Mouse (Mus musculus) midbrain, embryonic 14.5 days (tissue): ENCODE measurements around the gene Mad2l2. TPM values are rescaled to one million over a fixed set of nuclear protein-coding genes. Genes with fewer than 3 reads are reported as not detected.
"Not testable (repeated sequence)": the region's sequence is repeated elsewhere in the genome, so short reads cannot be mapped to it uniquely, and the experiment has no call there.

Experiments used
- ATAC-seq: fragments of 200-750 bp; cut with Nextera tagmentation; 2 replicates; pipeline ENCODE4 v1.8.0; 2017; ENCODE audit warnings: moderate number of reproducible peaks, moderate library complexity; ENCODE audit not compliant: low FRiP score, low TSS enrichment
- DNase-seq: peaks from one replicate; pipeline ENCODE4 v3.0.0-alpha.2; 2015
- H3K27ac ChIP-seq: fragments of 300-500 bp; sonication (generic); replicated peaks from 2 replicates; pipeline ENCODE4 v1.5.1; 2014; ENCODE audit warnings: mild to moderate bottlenecking, low read depth, low read length, moderate library complexity
- H3K27me3 ChIP-seq: fragments of 300-500 bp; sonication (generic); 2 replicates; pipeline ENCODE4 v1.6.1; 2014; ENCODE audit warnings: low read length, control low read depth, mixed read lengths; ENCODE audit not compliant: control insufficient read depth, insufficient read depth
- H3K36me3 ChIP-seq: fragments of 300-500 bp; sonication (generic); 2 replicates; pipeline ENCODE4 v1.6.1; 2014; ENCODE audit warnings: low read length, control low read depth; ENCODE audit not compliant: control insufficient read depth, insufficient read depth
- H3K4me1 ChIP-seq: fragments of 300-500 bp; sonication (generic); 2 replicates; pipeline ENCODE4 v1.6.1; 2014; ENCODE audit warnings: mild to moderate bottlenecking, antibody characterized with exemption, low read length, control low read depth; ENCODE audit not compliant: control insufficient read depth, insufficient read depth
- H3K4me2 ChIP-seq: fragments of 300-500 bp; sonication (generic); 2 replicates; pipeline ENCODE4 v1.6.1; 2014; ENCODE audit warnings: mild to moderate bottlenecking, low read length, moderate library complexity
- H3K4me3 ChIP-seq: fragments of 300-500 bp; sonication (generic); replicated peaks from 2 replicates; pipeline ENCODE4 v1.5.1; 2014; ENCODE audit warnings: low read depth, low read length
- H3K9ac ChIP-seq: fragments of 300-500 bp; sonication (generic); replicated peaks from 2 replicates; pipeline ENCODE4 v1.6.1; 2014; ENCODE audit warnings: mild to moderate bottlenecking, low read length, moderate library complexity
- H3K9me3 ChIP-seq: fragments of 300-500 bp; sonication (generic); 2 replicates; pipeline ENCODE4 v1.6.1; 2016; ENCODE audit warnings: low read length, control low read depth, mixed read lengths; ENCODE audit not compliant: control insufficient read depth
- WGBS: fragments of 180-500 bp; shearing (Covaris S2); extraction: QIAGEN DNeasy Blood & Tissue Kit; methylation state at CpG from one replicate; pipeline ENCODE4 v1.1.7; 2014; 5-methylcytosine and 5-hydroxymethylcytosine counted together
- microRNA-seq: library from miRNA; unstranded; fragments of <30 nt; microRNA quantifications from one replicate; pipeline ENCODE4, GENCODE M21; 2016
- polyA plus RNA-seq: library from polyadenylated mRNA; unstranded; fragments of >200 nt; fragmentation: Nextera tagmentation; extraction: Ambion mirVana; gene quantifications from 2 replicates; pipeline ENCODE4 v1.2.1, GENCODE M21; 2014

Gene Mad2l2
- polyA plus RNA-seq, 1 experiment from 2014 or later: 122 TPM

DNA sequence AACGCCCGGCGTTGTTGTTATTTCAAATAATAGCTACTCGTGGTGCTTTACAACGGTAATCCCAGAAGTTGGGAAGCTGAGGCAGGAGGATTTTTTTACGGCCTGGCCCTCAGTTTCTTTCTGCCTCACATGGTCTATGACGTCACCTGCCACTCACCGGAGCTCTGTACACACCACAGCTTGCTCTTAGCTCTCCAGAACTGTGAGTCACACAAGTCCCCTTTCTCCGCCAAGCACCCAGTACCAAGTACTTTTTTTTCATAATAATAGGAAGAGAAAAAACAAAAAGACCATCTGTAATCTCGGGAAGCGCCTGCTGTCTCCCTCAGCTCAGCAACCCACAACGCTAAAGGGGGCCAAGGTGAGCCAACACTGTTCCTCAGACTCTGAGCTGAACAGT is 51.3 kb downstream of the Mad2l2 start:
- ATAC-seq: no peak

DNA sequence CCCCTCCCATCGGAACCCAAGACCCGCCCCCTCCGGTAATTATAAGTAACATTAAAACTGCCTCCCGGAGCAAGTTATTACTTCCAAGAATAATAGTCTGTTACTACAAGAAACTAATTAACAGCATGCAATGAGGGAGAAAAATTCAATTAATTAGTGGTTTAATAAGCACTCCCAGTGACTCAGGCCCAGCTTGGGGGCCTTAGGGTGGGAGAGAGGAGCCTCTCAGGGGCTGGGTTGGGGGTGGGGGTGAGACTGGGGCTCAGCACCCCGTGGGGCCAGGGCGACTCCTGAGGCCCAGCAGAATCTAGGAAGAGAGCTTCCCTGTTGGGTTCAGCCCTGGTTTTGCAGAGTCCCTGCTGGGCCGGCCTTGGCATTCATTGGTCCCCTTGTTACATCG is 52.2 kb downstream of the Mad2l2 start:
- DNase-seq (no peak), ATAC-seq (peak; percentile 55; the same call in 1 of the 2 replicates)
- WGBS: 40% methylated on average over 8 of the region's 8 CpGs
- 0 out of 2 replicates have a peak, but pooled peaks cover 5% of the 10 kb centered on the region for H3K27me3 ChIP-seq
- H3K9ac ChIP-seq: no peak overlapping the region
- H3K4me3 ChIP-seq: no peak overlapping the region
- H3K36me3 ChIP-seq: no peaks in the 10 kb centered on the region
- H3K4me2 ChIP-seq: no peak overlapping the region
- peaks cover 3% of the 10 kb centered on the region; the same call in 1 of the 2 replicates for H3K4me1 ChIP-seq
- no peaks in the 10 kb centered on the region for H3K9me3 ChIP-seq
- no peak overlapping the region for H3K27ac ChIP-seq

More for the DNA sequence above, 51.3 kb downstream of the Mad2l2 start:
- Histone ChIP-seq H3K9ac (no peak overlapping the region), H3K36me3 (no peaks in the 10 kb centered on the region), H3K9me3 (no peaks in the 10 kb centered on the region), H3K4me1 (peaks cover 3% of the 10 kb centered on the region; the same call in 1 of the 2 replicates), H3K27ac (no peak overlapping the region), H3K4me3 (no peak overlapping the region), H3K27me3 (0 out of 2 replicates have a peak, but pooled peaks cover 5% of the 10 kb centered on the region), H3K4me2 (no peak overlapping the region)
- WGBS: 89% methylated on average over 12 of the region's 12 CpGs
- DNase-seq: no peak

GRCm38 (mm10) chr4:148184564-148184963 is 54.4 kb downstream of the Mad2l2 start:
- ATAC-seq (peak; percentile 22; the same call in 1 of the 2 replicates), DNase-seq (no peak)
- Histone ChIP-seq H3K27me3 (no peaks in the 10 kb centered on the region), H3K9me3 (no peaks in the 10 kb centered on the region), H3K27ac (no peak overlapping the region), H3K4me1 (peaks cover 3% of the 10 kb centered on the region; the same call in 1 of the 2 replicates), H3K36me3 (no peaks in the 10 kb centered on the region), H3K4me2 (no peak overlapping the region), H3K4me3 (no peak overlapping the region), H3K9ac (no peak overlapping the region)
- WGBS: 19% methylated on average over 9 of the region's 9 CpGs

DNA sequence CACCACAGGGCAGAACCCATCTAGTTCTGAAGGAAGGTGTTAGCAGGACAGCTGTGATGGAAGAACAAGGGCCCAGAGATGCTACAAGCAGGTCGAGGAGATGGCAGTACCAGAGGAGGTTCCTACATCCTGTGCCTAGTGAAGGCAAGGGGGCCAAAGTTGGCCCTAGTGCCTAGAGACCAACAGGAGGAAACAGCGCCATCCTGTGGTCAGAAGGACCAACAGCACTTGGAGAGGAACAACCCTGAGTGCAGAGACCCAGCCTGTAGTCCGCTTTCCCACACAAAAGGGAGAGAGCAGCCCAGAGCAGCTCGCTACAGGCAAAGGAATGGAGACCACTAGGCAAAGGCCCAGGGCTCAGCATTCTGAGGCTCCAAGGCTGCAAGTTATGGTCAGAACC is 55.6 kb downstream of the Mad2l2 start:
- WGBS: 62% methylated on average over 4 of the region's 4 CpGs
- Histone ChIP-seq H3K9me3 (no peaks in the 10 kb centered on the region), H3K27ac (no peak overlapping the region), H3K4me3 (no peak overlapping the region), H3K4me2 (no peak overlapping the region), H3K9ac (no peak overlapping the region), H3K36me3 (no peaks in the 10 kb centered on the region), H3K27me3 (no peaks in the 10 kb centered on the region), H3K4me1 (peaks cover 3% of the 10 kb centered on the region; the same call in 1 of the 2 replicates)
- DNase-seq (no peak), ATAC-seq (no peak)

DNA sequence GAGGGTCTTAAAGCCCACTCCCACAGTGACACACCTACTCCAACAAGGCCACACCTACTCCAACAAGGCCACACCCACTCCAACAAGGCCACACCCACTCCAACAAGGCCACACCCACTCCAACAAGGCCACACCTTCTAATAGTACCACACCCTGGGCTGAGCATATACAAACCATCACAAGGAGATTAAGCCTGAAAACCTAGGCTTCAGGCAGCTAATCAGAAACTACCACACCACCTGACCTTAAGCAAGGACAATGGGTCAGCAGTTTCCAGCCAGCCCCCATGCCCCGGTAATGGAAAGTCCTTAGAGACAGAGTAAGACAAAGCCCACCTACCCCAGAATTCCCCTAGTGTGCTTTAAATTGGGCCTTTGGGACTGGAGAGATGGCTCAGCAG is 58.6 kb downstream of the Mad2l2 start:
- H3K27me3 ChIP-seq, H3K36me3 ChIP-seq, H3K27ac ChIP-seq, DNase-seq, H3K4me2 ChIP-seq, H3K9ac ChIP-seq, H3K4me3 ChIP-seq, ATAC-seq, H3K9me3 ChIP-seq: not testable (repeated sequence)
- peaks cover 18% of the 10 kb centered on the region for H3K4me1 ChIP-seq
- WGBS: 78% methylated on average over 1 of the region's 1 CpGs

DNA sequence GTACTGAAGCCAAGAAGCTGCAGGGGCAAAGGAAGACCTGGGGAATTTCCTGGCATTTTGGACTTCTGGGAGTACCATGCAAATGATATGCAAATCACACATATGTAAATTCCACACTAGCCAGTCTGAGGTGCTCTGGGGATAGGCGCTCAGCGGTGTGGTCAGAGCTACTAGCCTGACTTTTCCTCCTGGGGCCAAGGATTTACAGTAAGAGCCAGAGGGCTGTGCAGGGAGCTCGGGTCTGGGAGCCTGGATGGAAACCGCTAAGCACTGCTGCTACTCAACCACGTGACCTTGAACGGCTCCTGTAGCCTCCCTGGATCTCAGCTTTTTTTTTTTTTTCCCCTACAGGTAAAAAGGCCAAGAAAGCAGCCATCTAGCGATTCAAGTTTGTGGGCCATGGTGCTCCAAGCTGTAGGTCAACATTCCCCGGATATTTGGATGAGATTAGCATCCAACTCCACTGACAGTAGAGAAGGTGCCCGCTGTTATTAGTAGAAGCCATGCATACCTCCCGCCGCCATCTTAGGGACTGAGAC is 62.6 kb downstream of the Mad2l2 start:
- H3K9ac ChIP-seq: no peak overlapping the region
- H3K27ac ChIP-seq: 0 out of 2 replicates have a peak overlapping the region, but pooled peaks have one; percentile 6
- DNase-seq (peak; percentile 59), ATAC-seq (peak; percentile 18; the same call in 1 of the 2 replicates)
- H3K4me2 ChIP-seq: no peak overlapping the region
- H3K27me3 ChIP-seq: no peaks in the 10 kb centered on the region
- no peak overlapping the region for H3K4me3 ChIP-seq
- no peaks in the 10 kb centered on the region for H3K36me3 ChIP-seq
- 28% methylated on average over 11 of the region's 11 CpGs for WGBS
- peaks cover 18% of the 10 kb centered on the region; the same call in 1 of the 2 replicates for H3K4me1 ChIP-seq
- no peaks in the 10 kb centered on the region for H3K9me3 ChIP-seq

DNA sequence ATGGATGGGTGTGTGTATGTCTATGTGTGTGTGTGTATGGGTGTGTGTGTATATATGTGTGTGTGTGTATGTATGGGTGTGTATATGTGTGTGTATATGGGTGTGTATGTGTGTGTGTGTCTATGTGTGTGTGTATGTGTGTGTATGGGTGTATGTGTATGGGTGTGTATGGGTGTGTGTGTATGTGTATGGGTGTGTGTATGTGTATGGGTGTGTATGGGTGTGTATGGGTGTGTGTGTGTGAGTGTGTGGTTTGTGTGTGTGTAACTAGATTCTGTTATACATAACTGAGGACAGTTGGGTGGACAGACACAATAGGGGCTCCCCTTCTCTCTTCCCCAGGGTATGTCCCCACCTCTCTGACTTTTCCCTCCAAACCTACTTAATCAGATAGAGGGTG is 64.2 kb downstream of the Mad2l2 start:
- Histone ChIP-seq H3K9ac (no peak overlapping the region), H3K36me3 (no peaks in the 10 kb centered on the region), H3K4me1 (peaks cover 28% of the 10 kb centered on the region), H3K27ac (no peak overlapping the region), H3K27me3 (no peaks in the 10 kb centered on the region), H3K9me3 (no peaks in the 10 kb centered on the region), H3K4me2 (no peak overlapping the region), H3K4me3 (no peak overlapping the region)
- DNase-seq (no peak), ATAC-seq (no peak)

Small RNA genes within 50 kb of the gene (microRNA-seq; reads per million reads assigned to microRNA genes)
- gene Mir7022: not detected

Other genes starting within 250 kb of the Mad2l2 start
- gene Mfn2, start 225.7 kb upstream of the Mad2l2 start, polyA plus RNA-seq: 56.9 and 77.2 TPM in 2 replicates
- gene Plod1, start 193.6 kb upstream of the Mad2l2 start, polyA plus RNA-seq: 13.5 and 20.7 TPM in 2 replicates
- gene 2510039O18Rik, start 189.5 kb upstream of the Mad2l2 start, polyA plus RNA-seq: 15.5 and 15.8 TPM in 2 replicates
- not detected in 2 replicates for gene Nppb, start 144.6 kb upstream of the Mad2l2 start, polyA plus RNA-seq
- 2.9 and 4.1 TPM in 2 replicates for gene Nppa, start 129.7 kb upstream of the Mad2l2 start, polyA plus RNA-seq
- 26.4 and 26.9 TPM in 2 replicates for gene Clcn6, start 91.6 kb upstream of the Mad2l2 start, polyA plus RNA-seq
- gene Mthfr, start 91.3 kb upstream of the Mad2l2 start, polyA plus RNA-seq: 16.9 and 25.4 TPM in 2 replicates
- 3.7 and 6.3 TPM in 2 replicates for gene Agtrap, start 42.4 kb upstream of the Mad2l2 start, polyA plus RNA-seq
- gene Draxin, start 314 bp downstream of the Mad2l2 start, polyA plus RNA-seq: 21.8 and 24.7 TPM in 2 replicates
- 18.7 and 22.8 TPM in 2 replicates for gene Fbxo6, start 21.8 kb downstream of the Mad2l2 start, polyA plus RNA-seq
- gene Fbxo44, start 30.1 kb downstream of the Mad2l2 start, polyA plus RNA-seq: 102 and 106 TPM in 2 replicates
- gene Fbxo2, start 30.2 kb downstream of the Mad2l2 start, polyA plus RNA-seq: 3.2 and 4.0 TPM in 2 replicates
- 10.6 and 11.8 TPM in 2 replicates for gene Disp3, start 157.6 kb downstream of the Mad2l2 start, polyA plus RNA-seq